Mouse (Mus musculus): ENCODE measurements at regions not wholly inside any gene's neighbourhood (a gene's known extent, or its start where the extent isn't known, plus 50 kb on each side); places are given as distances from the start of the nearest gene placed in this dataset.

DNA sequence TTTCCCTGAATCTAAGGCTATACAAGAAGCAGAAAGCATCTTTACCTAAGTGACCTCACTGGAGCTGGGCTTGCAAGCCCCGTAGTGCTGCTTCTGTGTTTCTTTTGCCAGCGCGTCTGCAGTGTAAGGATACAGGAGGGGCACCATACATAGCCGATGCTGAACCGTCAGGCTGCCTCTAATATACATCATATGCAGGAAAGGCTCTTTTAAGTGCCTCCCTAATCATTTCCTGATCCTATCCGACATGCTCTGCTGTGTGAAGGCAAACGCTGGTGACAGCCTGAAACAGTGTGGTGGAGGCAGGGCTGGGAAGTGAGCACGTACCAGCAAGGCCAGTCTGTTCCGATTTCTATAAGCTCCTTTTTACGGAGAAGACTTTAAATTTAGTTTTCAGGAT is 91.2 kb upstream of the Bnip2 start:
- H3K4me2 ChIP-seq (replicated peaks; ENCODE audit: low read depth, low read length, severe bottlenecking): no peak overlapping the region
- peaks cover 10% of the 10 kb centered on the region; the same call in 1 of the 2 replicates for H3K27me3 ChIP-seq (ENCODE audit: control insufficient read depth, insufficient read depth, low read length)
- no peak overlapping the region for H3K27ac ChIP-seq (replicated peaks; ENCODE audit: low read depth, low read length)
- H3K4me1 ChIP-seq (ENCODE audit: control insufficient read depth, insufficient read depth, low read length): 0 out of 2 replicates have a peak, but pooled peaks cover 5% of the 10 kb centered on the region
- no peaks in the 10 kb centered on the region for H3K9me3 ChIP-seq (ENCODE audit: control insufficient read depth, low read length)
- no peak overlapping the region for H3K9ac ChIP-seq (ENCODE audit: low read depth, low read length, severe bottlenecking)
- WGBS: 15% methylated on average over 10 of the region's 10 CpGs
- no peaks in the 10 kb centered on the region for H3K36me3 ChIP-seq (ENCODE audit: control insufficient read depth, insufficient read depth, low read length)
- H3K4me3 ChIP-seq (replicated peaks; ENCODE audit: low read length): no peak overlapping the region
- no peak for TF ChIP-seq POLR2A (IDR thresholded peaks at IDR 0.05; ENCODE audit: borderline replicate concordance, extremely low read depth, insufficient read depth, insufficient read length)
- no peak for DNase-seq (ENCODE audit: low spot score)
- no peak for ATAC-seq (ENCODE audit: low FRiP score, low read depth)

GRCm38 (mm10) chr9:69899371-69899770 is 89.9 kb upstream of the Bnip2 start:
- no peak for TF ChIP-seq POLR2A (IDR thresholded peaks at IDR 0.05; ENCODE audit: borderline replicate concordance, extremely low read depth, insufficient read depth, insufficient read length)
- WGBS: 13% methylated on average over 11 of the region's 11 CpGs
- 0 out of 2 replicates have a peak, but pooled peaks cover 5% of the 10 kb centered on the region for H3K4me1 ChIP-seq (ENCODE audit: control insufficient read depth, insufficient read depth, low read length)
- H3K27ac ChIP-seq (replicated peaks; ENCODE audit: low read depth, low read length): no peak overlapping the region
- ATAC-seq (ENCODE audit: low FRiP score, low read depth): no peak
- H3K9ac ChIP-seq (ENCODE audit: low read depth, low read length, severe bottlenecking): no peak overlapping the region
- no peak overlapping the region for H3K4me2 ChIP-seq (replicated peaks; ENCODE audit: low read depth, low read length, severe bottlenecking)
- peaks cover 10% of the 10 kb centered on the region; the same call in 1 of the 2 replicates for H3K27me3 ChIP-seq (ENCODE audit: control insufficient read depth, insufficient read depth, low read length)
- DNase-seq (ENCODE audit: low spot score): peak; percentile 69
- no peaks in the 10 kb centered on the region for H3K36me3 ChIP-seq (ENCODE audit: control insufficient read depth, insufficient read depth, low read length)
- no peaks in the 10 kb centered on the region for H3K9me3 ChIP-seq (ENCODE audit: control insufficient read depth, low read length)
- H3K4me3 ChIP-seq (replicated peaks; ENCODE audit: low read length): no peak overlapping the region

DNA sequence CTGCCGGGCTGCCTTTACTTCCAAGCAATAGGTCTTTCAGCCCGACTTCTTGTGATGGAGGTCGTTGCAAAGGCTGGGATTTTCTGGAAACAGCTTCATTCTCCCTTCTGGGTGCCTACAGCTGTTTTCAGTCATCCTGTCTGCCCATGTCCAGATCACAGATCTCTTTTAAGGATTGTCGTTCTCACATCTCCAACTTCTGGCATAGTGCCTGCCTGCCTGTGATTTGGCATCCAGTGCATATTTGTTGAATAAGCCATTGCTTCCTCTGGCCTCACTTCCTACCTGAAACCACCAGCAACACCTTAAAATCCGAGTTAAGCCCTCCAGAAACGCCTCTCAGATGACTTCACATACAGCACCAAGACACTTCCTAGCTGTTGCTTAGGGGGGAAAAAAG is 88.4 kb upstream of the Bnip2 start:
- H3K9ac ChIP-seq (ENCODE audit: low read depth, low read length, severe bottlenecking): no peak overlapping the region
- no peak for TF ChIP-seq POLR2A (IDR thresholded peaks at IDR 0.05; ENCODE audit: borderline replicate concordance, extremely low read depth, insufficient read depth, insufficient read length)
- no peak overlapping the region for H3K27ac ChIP-seq (replicated peaks; ENCODE audit: low read depth, low read length)
- H3K27me3 ChIP-seq (ENCODE audit: control insufficient read depth, insufficient read depth, low read length): peaks cover 10% of the 10 kb centered on the region; the same call in 1 of the 2 replicates
- H3K4me1 ChIP-seq (ENCODE audit: control insufficient read depth, insufficient read depth, low read length): 0 out of 2 replicates have a peak, but pooled peaks cover 5% of the 10 kb centered on the region
- H3K4me2 ChIP-seq (replicated peaks; ENCODE audit: low read depth, low read length, severe bottlenecking): no peak overlapping the region
- ATAC-seq (ENCODE audit: low FRiP score, low read depth) (no peak), DNase-seq (ENCODE audit: low spot score) (no peak)
- no peaks in the 10 kb centered on the region for H3K36me3 ChIP-seq (ENCODE audit: control insufficient read depth, insufficient read depth, low read length)
- WGBS: 42% methylated on average over 6 of the region's 6 CpGs
- H3K9me3 ChIP-seq (ENCODE audit: control insufficient read depth, low read length): no peaks in the 10 kb centered on the region
- no peak overlapping the region for H3K4me3 ChIP-seq (replicated peaks; ENCODE audit: low read length)

GRCm38 (mm10) chr9:69907123-69907945 is 81.9 kb upstream of the Bnip2 start:
- no peak overlapping the region for H3K27ac ChIP-seq (replicated peaks; ENCODE audit: low read depth, low read length)
- 4% methylated on average over 21 of the region's 21 CpGs for WGBS
- ATAC-seq (ENCODE audit: low FRiP score, low read depth): no peak
- H3K9me3 ChIP-seq (ENCODE audit: control insufficient read depth, low read length): no peaks in the 10 kb centered on the region
- H3K36me3 ChIP-seq (ENCODE audit: control insufficient read depth, insufficient read depth, low read length): no peaks in the 10 kb centered on the region
- peak overlapping the region; percentile 33 for H3K4me2 ChIP-seq (replicated peaks; ENCODE audit: low read depth, low read length, severe bottlenecking)
- no peak overlapping the region for H3K9ac ChIP-seq (ENCODE audit: low read depth, low read length, severe bottlenecking)
- peaks cover 12% of the 10 kb centered on the region for H3K27me3 ChIP-seq (ENCODE audit: control insufficient read depth, insufficient read depth, low read length)
- no peak for TF ChIP-seq POLR2A (IDR thresholded peaks at IDR 0.05; ENCODE audit: borderline replicate concordance, extremely low read depth, insufficient read depth, insufficient read length)
- 0 out of 2 replicates have a peak overlapping the region, but pooled peaks have one; percentile 0 for H3K4me3 ChIP-seq (replicated peaks; ENCODE audit: low read length)
- peaks cover 3% of the 10 kb centered on the region; the same call in 1 of the 2 replicates for H3K4me1 ChIP-seq (ENCODE audit: control insufficient read depth, insufficient read depth, low read length)
- DNase-seq (ENCODE audit: low spot score): no peak

GRCm38 (mm10) chr9:69910621-69911020 is 78.6 kb upstream of the Bnip2 start:
- Histone ChIP-seq H3K4me2 (replicated peaks; ENCODE audit: low read depth, low read length, severe bottlenecking) (no peak overlapping the region), H3K27me3 (ENCODE audit: control insufficient read depth, insufficient read depth, low read length) (peaks cover 12% of the 10 kb centered on the region), H3K4me3 (replicated peaks; ENCODE audit: low read length) (no peak overlapping the region), H3K4me1 (ENCODE audit: control insufficient read depth, insufficient read depth, low read length) (peaks cover 3% of the 10 kb centered on the region; the same call in 1 of the 2 replicates), H3K9me3 (ENCODE audit: control insufficient read depth, low read length) (no peaks in the 10 kb centered on the region), H3K36me3 (ENCODE audit: control insufficient read depth, insufficient read depth, low read length) (no peaks in the 10 kb centered on the region), H3K27ac (replicated peaks; ENCODE audit: low read depth, low read length) (no peak overlapping the region), H3K9ac (ENCODE audit: low read depth, low read length, severe bottlenecking) (no peak overlapping the region)
- DNase-seq (ENCODE audit: low spot score) (no peak), ATAC-seq (ENCODE audit: low FRiP score, low read depth) (no peak)
- no peak for TF ChIP-seq POLR2A (IDR thresholded peaks at IDR 0.05; ENCODE audit: borderline replicate concordance, extremely low read depth, insufficient read depth, insufficient read length)
- WGBS: 57% methylated on average over 4 of the region's 4 CpGs

Measured in limb, embryonic 14.5 days (tissue).